Mouse (Mus musculus) olfactory bulb, adult 2 months (tissue): ENCODE measurements around the gene Cfap58. TPM values are rescaled to one million over a fixed set of nuclear protein-coding genes. Genes with fewer than 3 reads are reported as not detected.

Experiments
- H3K27ac ChIP-seq: fragments of 200-500 bp; 2 replicates; pipeline ENCODE4 v1.5.1; 2012; ENCODE audit warnings: low read depth, low read length; ENCODE audit not compliant: insufficient read depth
- H3K4me1 ChIP-seq: fragments of 200-500 bp; 2 replicates; pipeline ENCODE4 v1.6.1; 2012; ENCODE audit warnings: low read length; ENCODE audit not compliant: control insufficient read depth, insufficient read depth
- H3K4me3 ChIP-seq: fragments of 200-500 bp; 2 replicates; pipeline ENCODE4 v1.5.1; 2012; ENCODE audit warnings: mild to moderate bottlenecking, low read depth, low read length, moderate library complexity; ENCODE audit not compliant: insufficient read depth
- CTCF ChIP-seq: fragments of 200-500 bp; IDR thresholded peaks from 2 replicates; pipeline ENCODE4 v1.5.1; 2012; ENCODE audit warnings: low read depth, mild to moderate bottlenecking, low read length, moderate library complexity; ENCODE audit not compliant: insufficient read depth
- POLR2A ChIP-seq: fragments of 200-500 bp; IDR thresholded peaks from 2 replicates; pipeline ENCODE4 v1.6.1; 2012; ENCODE audit warnings: mild to moderate bottlenecking, low read depth, low read length, moderate library complexity; ENCODE audit not compliant: insufficient read depth
- WGBS: fragments of 180-500 bp; shearing (Covaris S2); methylation state at CpG from one replicate; pipeline ENCODE4 v1.1.7; 2018; 5-methylcytosine and 5-hydroxymethylcytosine counted together
- polyA plus RNA-seq: library from polyadenylated mRNA; stranded (reverse); fragments of >200 nt; gene quantifications from 2 replicates; pipeline ENCODE4 v1.2.4, GENCODE M21; 2012; ENCODE audit warnings: low replicate concordance; ENCODE audit not compliant: missing spikeins, insufficient read depth, insufficient read length

Cfap58 gene
- polyA plus RNA-seq, 1 experiment: not detected

DNA sequence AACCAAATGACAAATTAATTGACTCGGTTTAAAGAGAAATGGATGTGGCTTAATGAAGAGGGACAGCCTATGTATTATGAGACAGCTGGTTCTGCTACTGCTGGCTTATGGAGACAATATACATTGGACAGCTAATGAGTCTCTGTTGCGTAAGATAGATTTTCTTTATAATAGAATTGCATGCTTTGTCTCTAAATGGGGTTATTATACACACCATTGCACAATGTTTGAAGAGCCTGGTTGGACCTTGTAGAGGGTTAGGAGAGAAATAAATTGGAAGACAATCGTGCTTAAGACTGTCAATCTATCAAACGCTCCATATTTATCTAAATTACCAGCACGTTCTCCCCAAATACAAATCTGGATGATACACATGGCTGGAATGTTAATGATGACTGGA is 85.3 kb downstream of the Cfap58 start:
- WGBS: 85% methylated on average over 5 of the region's 5 CpGs
- H3K27ac ChIP-seq: no peak overlapping the region
- no peaks in the 10 kb centered on the region for H3K4me1 ChIP-seq
- no peak overlapping the region for H3K4me3 ChIP-seq
- no peak for TF ChIP-seq POLR2A
- no peak for TF ChIP-seq CTCF

DNA sequence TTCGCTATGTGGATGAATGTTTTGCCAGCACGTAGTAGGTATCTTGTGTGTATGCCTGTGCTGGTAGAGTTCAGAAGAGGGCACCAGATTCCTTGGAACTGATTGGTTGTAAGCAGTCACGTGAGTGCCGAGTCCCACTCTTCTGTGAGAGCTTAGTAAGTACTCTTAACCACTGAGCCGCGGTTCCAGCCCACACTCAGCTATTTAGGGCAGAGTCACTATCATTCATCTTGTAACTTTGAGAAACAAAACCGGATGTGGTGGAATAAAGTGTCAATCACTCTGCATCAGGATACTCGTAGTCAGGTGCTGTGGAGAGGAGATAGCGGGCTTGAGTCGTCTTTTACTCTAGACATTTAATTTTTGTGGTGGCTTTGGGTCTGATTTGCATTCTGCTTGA is 86.3 kb downstream of the Cfap58 start:
- WGBS: 93% methylated on average over 10 of the region's 10 CpGs
- no peak for TF ChIP-seq CTCF
- TF ChIP-seq POLR2A: no peak
- Histone ChIP-seq H3K4me3 (no peak overlapping the region), H3K27ac (no peak overlapping the region), H3K4me1 (no peaks in the 10 kb centered on the region)

DNA sequence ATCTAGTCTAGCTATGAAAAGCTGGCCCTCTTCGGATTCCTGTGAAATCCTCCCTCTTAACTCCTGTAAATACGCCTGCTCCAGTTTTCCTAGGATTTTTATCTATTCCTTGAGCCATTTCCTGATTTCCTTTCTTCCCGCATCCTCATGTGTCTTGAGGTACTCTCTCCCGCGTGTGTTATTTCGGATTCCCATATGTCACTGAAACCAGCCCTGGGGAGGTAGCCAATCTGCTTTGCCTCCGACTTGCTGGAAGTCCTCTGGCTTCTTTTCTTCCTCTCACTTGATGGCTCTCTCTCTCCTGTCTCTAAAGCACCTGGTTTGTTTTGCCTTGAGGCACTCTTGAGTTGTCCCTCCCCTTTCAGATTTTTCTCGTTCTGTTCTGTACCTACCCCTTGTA is 87.9 kb downstream of the Cfap58 start:
- Histone ChIP-seq H3K4me1 (no peaks in the 10 kb centered on the region), H3K27ac (no peak overlapping the region), H3K4me3 (no peak overlapping the region)
- WGBS: 92% methylated on average over 8 of the region's 8 CpGs
- TF ChIP-seq POLR2A (no peak), CTCF (no peak)

DNA sequence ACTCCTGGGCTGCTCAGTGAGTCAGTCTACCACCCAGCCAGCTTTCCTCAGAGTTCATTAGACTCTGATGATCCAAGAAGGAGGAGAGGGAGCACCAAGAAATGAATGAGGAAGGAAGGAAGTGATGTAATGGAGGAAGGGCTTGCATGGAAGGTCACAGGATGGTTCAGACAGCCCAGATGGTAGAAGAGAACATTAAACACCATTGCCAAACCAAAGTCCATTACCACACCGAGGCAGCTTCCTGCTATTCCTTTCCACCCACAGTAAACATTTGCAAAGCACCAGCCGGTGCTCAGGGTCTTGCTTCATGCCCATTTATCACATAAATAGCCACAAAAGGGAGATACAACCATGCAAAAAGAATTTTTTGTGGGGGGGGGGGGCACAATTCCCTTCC is 89.4 kb downstream of the Cfap58 start:
- Histone ChIP-seq H3K4me1 (no peaks in the 10 kb centered on the region), H3K4me3 (no peak overlapping the region), H3K27ac (no peak overlapping the region)
- no peak for TF ChIP-seq CTCF
- no peak for TF ChIP-seq POLR2A
- 79% methylated on average over 2 of the region's 2 CpGs for WGBS

DNA sequence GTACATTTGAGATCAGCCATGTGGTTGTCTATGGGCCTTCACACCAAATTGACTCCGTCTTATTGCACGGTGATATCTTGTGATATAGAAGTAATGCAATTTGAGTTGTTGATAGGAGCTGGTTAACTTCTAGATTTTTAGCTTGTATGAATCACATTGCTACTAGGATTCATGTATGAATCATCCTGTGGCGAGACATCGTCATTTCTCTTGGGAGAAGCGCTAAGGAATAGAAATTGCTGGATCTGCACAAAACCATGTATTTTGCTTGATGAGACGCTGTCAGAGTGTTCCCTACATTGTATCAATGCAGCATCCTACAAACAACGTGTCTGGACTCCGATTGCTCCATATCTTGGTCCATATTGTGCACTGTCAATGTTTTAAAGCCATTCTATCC is 102.1 kb downstream of the Cfap58 start:
- 87% methylated on average over 8 of the region's 8 CpGs for WGBS
- TF ChIP-seq CTCF: no peak
- TF ChIP-seq POLR2A: no peak
- no peaks in the 10 kb centered on the region for H3K4me1 ChIP-seq
- no peak overlapping the region for H3K27ac ChIP-seq
- no peak overlapping the region for H3K4me3 ChIP-seq

DNA sequence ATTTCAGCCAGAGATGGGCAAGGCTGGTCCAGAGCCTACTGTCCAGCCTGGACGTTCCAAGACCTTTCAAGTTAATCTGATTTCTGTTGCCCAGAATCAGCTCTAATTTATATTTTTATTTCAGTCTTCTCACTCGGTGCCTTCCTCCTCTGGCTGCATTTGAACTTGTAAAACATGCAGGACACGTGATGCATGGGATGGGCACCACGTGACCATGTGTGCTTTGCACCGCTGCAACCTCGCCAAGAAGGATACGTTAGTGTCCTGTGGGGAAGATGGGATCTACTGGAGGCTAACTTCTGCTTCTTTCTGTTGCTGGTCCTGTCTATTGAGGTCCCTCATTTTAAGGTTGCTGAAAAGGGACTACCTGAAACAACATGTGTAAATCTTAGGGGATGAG is 109.8 kb downstream of the Cfap58 start:
- TF ChIP-seq CTCF: no peak
- Histone ChIP-seq H3K27ac (no peak overlapping the region), H3K4me3 (no peak overlapping the region), H3K4me1 (no peaks in the 10 kb centered on the region)
- WGBS: 95% methylated on average over 7 of the region's 7 CpGs

DNA sequence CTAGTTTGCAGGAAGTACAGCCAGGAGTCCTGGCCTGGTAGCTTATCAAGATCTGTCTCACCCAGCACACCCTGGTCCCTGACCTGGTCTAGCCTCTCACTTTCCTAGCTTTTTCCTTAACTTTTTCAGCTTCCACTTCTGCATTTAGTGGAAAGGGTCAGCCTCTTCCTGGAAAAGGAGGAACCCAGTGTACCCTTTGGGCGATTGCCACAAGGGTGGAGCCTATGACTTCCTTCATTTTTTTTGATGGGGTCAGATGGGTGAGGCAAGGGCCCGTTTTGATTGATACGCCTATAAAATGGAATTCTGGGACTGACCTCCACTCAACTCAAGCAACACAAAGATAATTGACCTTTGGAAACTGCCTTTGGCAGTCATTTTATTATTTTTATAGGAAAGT is 111.9 kb downstream of the Cfap58 start:
- no peaks in the 10 kb centered on the region for H3K4me1 ChIP-seq
- TF ChIP-seq POLR2A (no peak), CTCF (no peak)
- no peak overlapping the region for H3K27ac ChIP-seq
- H3K4me3 ChIP-seq: no peak overlapping the region
- 83% methylated on average over 3 of the region's 3 CpGs for WGBS

DNA sequence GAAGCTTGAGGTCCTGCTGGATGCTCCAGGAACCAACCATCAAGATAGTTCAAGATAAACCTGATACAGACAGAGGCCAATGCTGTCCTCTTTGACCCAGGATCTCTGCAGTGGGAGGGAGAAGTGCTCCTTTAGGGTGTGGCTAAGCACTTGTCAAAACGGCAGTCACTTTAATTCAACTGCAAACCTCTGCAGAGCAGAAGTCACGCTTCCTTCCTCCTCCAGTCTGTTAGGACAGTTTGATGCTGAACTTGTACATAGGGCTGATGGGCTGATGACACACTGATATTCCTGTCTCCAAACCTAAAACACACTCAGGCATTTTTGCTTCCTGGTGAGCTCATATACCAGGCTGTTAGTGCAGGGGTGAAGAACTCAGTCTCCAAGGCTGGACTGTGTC is 125.8 kb downstream of the Cfap58 start:
- Histone ChIP-seq H3K4me1 (no peaks in the 10 kb centered on the region; the same call in 1 of the 2 replicates), H3K27ac (no peak overlapping the region), H3K4me3 (no peak overlapping the region)
- no peak for TF ChIP-seq CTCF
- no peak for TF ChIP-seq POLR2A
- 77% methylated on average over 2 of the region's 2 CpGs for WGBS

DNA sequence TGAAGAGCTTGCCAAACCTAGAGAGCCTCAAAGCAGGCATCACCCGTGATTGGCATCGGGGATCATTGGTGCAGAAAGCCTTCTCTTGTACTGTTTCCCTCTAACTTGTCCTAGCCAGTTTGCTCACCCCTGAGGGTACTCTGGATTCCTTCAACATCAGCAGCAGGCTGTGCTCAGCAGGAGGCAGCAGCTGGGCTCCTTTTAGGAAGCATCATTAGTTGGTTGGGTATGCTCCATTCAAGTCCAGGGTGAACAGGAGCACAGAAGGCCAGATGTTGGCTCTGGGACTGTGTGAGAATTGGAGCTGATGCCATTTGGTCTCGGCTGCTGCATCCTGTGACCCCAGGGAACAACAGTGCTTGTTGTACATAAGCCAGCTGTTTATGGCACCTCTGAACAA is 142.2 kb downstream of the Cfap58 start:
- no peak overlapping the region for H3K27ac ChIP-seq
- TF ChIP-seq POLR2A (no peak), CTCF (no peak)
- H3K4me1 ChIP-seq: peaks cover 7% of the 10 kb centered on the region
- H3K4me3 ChIP-seq: no peak overlapping the region
- WGBS: 62% methylated on average over 3 of the region's 3 CpGs

DNA sequence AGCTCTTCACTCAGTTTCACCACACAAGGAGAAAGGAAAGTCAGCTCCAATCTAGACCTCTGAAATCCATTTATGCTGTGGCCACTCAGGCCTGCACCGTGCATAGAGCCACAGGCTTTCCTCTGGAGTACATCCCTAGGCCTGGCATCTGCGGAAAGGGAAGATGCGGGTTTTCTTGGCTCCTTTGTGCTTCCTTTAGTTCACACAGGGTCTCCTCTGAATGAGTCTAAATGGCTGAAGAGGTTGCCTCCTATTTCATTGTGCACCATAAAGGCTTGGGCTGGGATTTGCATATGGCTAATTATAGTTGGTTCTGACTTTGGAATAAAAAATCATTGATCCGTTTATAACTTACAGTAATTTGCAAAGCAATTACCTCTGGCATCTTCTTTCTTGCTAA is 144.0 kb downstream of the Cfap58 start:
- H3K4me3 ChIP-seq: no peak overlapping the region
- TF ChIP-seq POLR2A: no peak
- no peak for TF ChIP-seq CTCF
- peaks cover 3% of the 10 kb centered on the region for H3K4me1 ChIP-seq
- H3K27ac ChIP-seq: no peak overlapping the region
- 62% methylated on average over 4 of the region's 4 CpGs for whole genome bisulfite sequencing

Other genes with a start within 250 kb of the Cfap58 start
- not detected in 2 replicates for gene Col17a1, start 245.6 kb upstream of the Cfap58 start, polyA plus RNA-seq
- not detected in 2 replicates for gene Sfr1, start 206.0 kb upstream of the Cfap58 start, polyA plus RNA-seq
- gene Gsto1, start 82.7 kb upstream of the Cfap58 start, polyA plus RNA-seq: not detected in 2 replicates
- gene Gsto2, start 72.1 kb upstream of the Cfap58 start, polyA plus RNA-seq: not detected in 2 replicates
- not detected in 2 replicates for gene Cfap43, start 18.4 kb upstream of the Cfap58 start, polyA plus RNA-seq
- not detected in 2 replicates for gene Itprip, start 18.4 kb upstream of the Cfap58 start, polyA plus RNA-seq